Mouse (Mus musculus) urinary bladder, postnatal 4 days (tissue): ENCODE measurements at regions not wholly inside any gene's neighbourhood (a gene's known extent, or its start where the extent isn't known, plus 50 kb on each side); places are given as distances from the start of the nearest gene placed in this dataset.
"Not testable (repeated sequence)": the region's sequence is repeated elsewhere in the genome, so short reads cannot be mapped to it uniquely, and the experiment has no call there.

ENCODE experiments used
- DNase-seq, 2 experiments: peaks; one replicate each; pipeline ENCODE4 v3.0.0; 2021 to 2022; ENCODE audit warnings: low spot score in 2 of 2

GRCm38 (mm10) chr13:4858341-4858740 lies 249.4 kb upstream of the Akr1e1 start:
- no peak for DNase-seq

GRCm38 (mm10) chr13:4839481-4839880 lies 230.5 kb upstream of the Akr1e1 start:
- not testable (repeated sequence) for DNase-seq

- no peak for DNase-seq
Observed at GRCm38 (mm10) chr13:4826756-4827155, 217.8 kb upstream of the Akr1e1 start.

DNA sequence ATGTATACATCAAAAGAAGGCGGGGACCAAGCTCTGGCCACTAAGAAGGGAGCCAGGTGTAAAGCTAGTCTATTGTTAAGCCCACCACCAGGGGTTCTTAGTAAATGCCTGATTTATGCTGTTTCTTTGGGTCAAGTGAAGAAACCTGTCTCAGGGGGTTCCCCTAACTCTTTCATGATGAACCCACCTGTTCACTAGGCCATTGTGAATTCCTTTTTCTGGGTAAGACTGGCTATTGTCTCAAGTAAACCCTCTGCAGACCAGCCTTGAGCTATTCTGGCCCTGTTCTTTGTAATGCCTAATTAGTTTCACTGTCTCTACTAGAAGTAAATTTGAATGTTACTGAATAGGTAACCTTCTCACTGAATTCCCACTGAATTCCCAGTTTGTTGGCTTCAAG lies 216.8 kb upstream of the Akr1e1 start:
- DNase-seq, result not testable (repeated sequence)

GRCm38 (mm10) chr13:4806876-4807275 lies 197.9 kb upstream of the Akr1e1 start:
- DNase-seq, result no peak

DNA sequence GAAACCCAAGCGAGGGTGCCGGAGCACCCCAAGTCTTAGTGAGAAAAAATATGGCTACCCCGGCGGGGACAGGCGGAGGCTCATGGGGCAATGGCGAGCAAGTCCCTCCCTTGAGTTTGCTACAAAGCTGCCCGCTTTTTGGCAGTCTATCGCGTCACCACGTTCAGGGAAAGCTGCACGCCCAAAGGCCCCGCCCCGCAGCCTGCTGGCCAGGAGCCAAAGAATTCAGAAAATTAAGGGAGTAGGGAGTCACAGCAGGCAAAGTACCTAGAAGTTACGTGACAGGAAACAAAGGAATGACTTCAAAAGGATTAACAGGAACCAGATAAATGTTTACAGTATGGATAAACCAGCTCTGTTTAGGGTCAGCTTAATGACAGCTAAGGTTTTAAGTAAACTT lies 191.7 kb upstream of the Akr1e1 start:
- no peak for DNase-seq

DNA sequence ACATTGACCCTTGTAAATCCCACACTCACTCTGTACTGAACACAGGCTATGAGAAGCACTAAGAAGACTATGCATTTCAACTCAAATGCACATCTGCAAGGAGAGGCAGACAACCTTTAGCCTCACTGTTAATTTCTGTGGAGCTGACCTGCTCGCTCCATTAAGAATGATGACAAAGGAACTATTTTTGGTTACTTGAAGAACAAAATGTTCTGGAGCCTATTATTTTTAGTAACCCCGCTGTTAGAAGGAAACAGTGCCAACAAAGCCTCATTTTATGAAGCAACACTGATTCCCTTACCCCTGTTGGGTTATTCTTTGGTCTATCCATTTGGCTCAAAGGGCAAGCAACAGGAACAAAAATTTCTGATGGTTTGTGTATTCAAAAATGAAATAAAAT lies 182.2 kb upstream of the Akr1e1 start:
- no peak for DNase-seq

- no peak for DNase-seq
Observed at GRCm38 (mm10) chr13:4790414-4790813, 181.4 kb upstream of the Akr1e1 start.

DNA sequence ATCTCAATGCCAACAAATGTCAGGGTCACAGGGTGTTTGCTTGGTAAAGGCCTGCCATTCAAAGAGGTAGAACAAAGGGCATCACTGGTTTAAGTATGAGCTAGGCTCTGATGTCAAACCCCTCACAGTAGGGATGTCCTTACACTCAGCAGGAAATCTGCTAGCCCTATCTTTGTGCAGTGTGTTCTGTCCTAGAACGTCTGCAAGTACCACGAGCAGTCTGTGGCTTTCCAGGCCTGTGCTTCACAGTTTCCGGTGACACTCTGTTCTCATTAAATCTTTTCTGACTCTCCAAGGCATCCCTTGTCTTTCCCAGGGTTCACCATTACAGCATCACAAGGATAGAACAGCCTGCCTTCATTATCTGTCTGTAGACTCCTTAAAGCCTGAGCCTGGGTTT lies 174.3 kb upstream of the Akr1e1 start:
- DNase-seq, result no peak

DNA sequence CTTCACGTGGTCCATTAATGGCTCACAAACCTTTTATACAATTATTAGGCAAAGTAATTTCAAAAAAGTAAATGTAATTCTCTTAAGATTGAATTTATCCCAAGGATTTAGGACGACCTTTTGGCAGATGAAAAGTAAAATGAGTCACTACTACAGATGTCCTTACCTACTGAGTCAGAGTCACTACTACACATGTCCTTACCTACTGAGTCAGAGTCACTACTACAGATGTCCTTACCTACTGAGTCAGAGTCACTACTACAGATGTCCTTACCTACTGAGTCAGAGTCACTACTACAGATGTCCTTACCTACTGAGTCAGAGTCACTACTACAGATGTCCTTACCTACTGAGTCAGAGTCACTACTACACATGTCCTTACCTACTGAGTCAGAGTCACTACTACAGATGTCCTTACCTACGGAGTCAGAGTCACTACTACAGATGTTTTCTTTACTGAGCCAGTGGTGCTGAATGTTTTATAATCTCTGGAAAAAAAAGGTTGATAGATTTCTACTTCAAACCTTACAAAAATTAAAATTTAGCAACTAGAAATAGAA lies 169.4 kb upstream of the Akr1e1 start:
- not testable (repeated sequence) for DNase-seq

DNA sequence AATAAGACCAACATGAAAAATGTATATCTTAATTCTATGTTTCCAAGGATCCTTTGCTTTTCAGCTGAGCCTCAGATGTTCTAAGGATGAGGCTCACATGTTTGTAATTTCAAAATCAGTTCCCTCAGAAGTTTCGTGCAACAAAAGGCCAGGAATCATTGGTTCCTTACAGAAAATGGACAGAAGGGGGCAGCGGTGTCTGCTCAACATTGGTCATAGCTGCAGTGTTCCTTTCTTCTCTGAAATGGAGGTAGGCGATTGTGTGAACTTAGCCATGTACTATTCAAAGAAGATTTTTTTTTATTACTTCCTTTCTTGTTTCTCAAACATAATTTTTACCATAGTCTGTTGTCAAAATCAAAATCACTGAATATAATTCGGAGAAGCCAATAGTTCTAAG lies 167.9 kb upstream of the Akr1e1 start:
- DNase-seq, result no peak

- DNase-seq, result no peak
Observed at GRCm38 (mm10) chr13:4772324-4772723, 163.3 kb upstream of the Akr1e1 start.

GRCm38 (mm10) chr13:4771120-4772075 lies 162.4 kb upstream of the Akr1e1 start:
- DNase-seq, result peak; percentile 72 to 73

GRCm38 (mm10) chr13:4759965-4760364 lies 151.0 kb upstream of the Akr1e1 start:
- no peak for DNase-seq

DNA sequence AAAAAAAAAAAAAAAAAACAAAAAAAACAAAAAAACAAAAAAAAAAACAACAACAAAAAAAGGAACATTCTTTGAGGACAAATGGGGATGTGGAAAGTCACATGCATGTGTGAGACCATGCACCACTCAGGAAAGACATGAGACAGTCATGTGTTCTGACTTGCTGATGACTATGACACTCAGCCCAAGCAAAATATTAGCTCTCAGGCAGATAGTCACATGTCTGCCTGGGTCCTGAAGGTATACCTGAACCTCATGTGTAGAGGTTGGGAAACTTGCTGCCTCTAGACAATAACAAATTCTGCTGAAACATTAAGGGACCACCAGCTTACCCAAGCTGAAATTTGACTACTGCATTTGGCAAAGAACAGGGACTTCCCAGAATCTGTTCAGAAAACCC lies 147.6 kb upstream of the Akr1e1 start:
- no peak for DNase-seq

- no peak for DNase-seq
Observed at GRCm38 (mm10) chr13:4742930-4743329, 134.0 kb upstream of the Akr1e1 start.

GRCm38 (mm10) chr13:4716299-4716698 lies 107.3 kb upstream of the Akr1e1 start:
- not testable (repeated sequence) for DNase-seq

- DNase-seq, result no peak
Observed at GRCm38 (mm10) chr13:4714724-4715123, 105.8 kb upstream of the Akr1e1 start.

DNA sequence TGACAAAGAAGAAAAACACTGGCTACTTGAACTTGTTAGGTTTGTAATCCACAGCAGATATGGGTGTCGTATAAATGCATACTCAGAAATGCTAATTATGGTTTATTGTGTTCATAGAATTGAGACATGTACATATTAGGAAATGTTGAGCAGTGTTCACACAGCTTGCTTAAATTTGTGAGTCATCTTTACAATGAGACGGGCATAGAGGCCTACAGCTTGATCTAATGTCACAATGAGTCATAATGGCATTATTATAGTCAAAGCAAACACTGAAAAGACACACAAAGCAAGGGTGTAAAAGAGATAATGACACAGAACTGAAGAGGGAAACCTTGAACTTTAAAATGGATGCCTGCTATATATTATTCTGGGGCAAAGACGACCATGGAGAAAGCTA lies 103.7 kb upstream of the Akr1e1 start:
- DNase-seq, result no peak

DNA sequence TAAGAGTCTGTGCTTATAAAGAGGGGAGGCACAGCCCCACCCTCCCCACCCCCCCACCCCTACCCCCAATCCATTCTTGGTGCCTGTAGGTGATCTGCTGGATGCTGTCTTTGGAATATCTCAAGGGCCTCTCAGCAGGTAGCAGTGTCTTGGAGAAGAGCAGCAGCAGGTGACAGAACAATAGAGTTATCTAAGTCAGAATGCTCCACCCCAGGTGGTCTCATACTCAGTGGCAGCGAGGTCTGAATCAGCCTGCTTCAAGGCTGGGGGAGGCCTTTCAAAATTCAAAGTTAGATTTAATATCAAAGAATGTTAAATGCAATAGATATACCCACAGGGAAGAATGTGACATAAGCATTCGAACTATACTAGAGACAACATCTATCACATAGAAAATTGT lies 90.6 kb upstream of the Akr1e1 start:
- not testable (repeated sequence) for DNase-seq

- no peak for DNase-seq
Observed at GRCm38 (mm10) chr13:4666375-4667140, 57.6 kb upstream of the Akr1e1 start.

- no peak for DNase-seq
Observed at GRCm38 (mm10) chr13:4663390-4663789, 54.4 kb upstream of the Akr1e1 start.
